Mouse (Mus musculus): Measurements from ENCODE around the gene Trex2.
"Not testable (repeated sequence)": the region's sequence is repeated elsewhere in the genome, so short reads cannot be mapped to it uniquely, and the experiment has no call there.

Gene Trex2

GRCm38 (mm10) chrX:73432850-73433249 lies 2.3 kb downstream of the Trex2 start:
- no peak for DNase-seq (ENCODE audit: low read depth, low spot score)

- peak; percentile 42 for DNase-seq (ENCODE audit: low read depth, low spot score)
Measured at GRCm38 (mm10) chrX:73430036-73430435, 5.1 kb downstream of the Trex2 start.

GRCm38 (mm10) chrX:73412767-73413166 lies 22.4 kb downstream of the Trex2 start:
- DNase-seq (ENCODE audit: low read depth, low spot score) = no peak

- DNase-seq (ENCODE audit: low read depth, low spot score) = no peak
Measured at GRCm38 (mm10) chrX:73410880-73411517, 24.1 kb downstream of the Trex2 start, which contains the start of gene Zfp92. Gene Zfp92, plus strand, starts transcription at chrX:73411096.

GRCm38 (mm10) chrX:73401616-73402015 lies 33.5 kb downstream of the Trex2 start:
- peak; percentile 76 for DNase-seq (ENCODE audit: low read depth, low spot score)

- DNase-seq (ENCODE audit: low read depth, low spot score) = peak; percentile 61
Measured at GRCm38 (mm10) chrX:73400951-73401350, 34.2 kb downstream of the Trex2 start.

- DNase-seq (ENCODE audit: low read depth, low spot score) = not testable (repeated sequence)
Measured at GRCm38 (mm10) chrX:73398636-73399035, 36.5 kb downstream of the Trex2 start, which contains the start of gene Gm18336. Gene Gm18336, minus strand, starts transcription at chrX:73398736.

- DNase-seq (ENCODE audit: low read depth, low spot score) = no peak
Measured at GRCm38 (mm10) chrX:73396446-73396845, 38.7 kb downstream of the Trex2 start.

GRCm38 (mm10) chrX:73391481-73391880 lies 43.7 kb downstream of the Trex2 start:
- no peak for DNase-seq (ENCODE audit: low read depth, low spot score)

- DNase-seq (ENCODE audit: low read depth, low spot score) = no peak
Measured at GRCm38 (mm10) chrX:73384924-73385323, 50.2 kb downstream of the Trex2 start.

GRCm38 (mm10) chrX:73384419-73384818 lies 50.7 kb downstream of the Trex2 start:
- no peak for DNase-seq (ENCODE audit: low read depth, low spot score)
